Mouse (Mus musculus): Measurements from ENCODE around the gene Trpm2. TPM values are rescaled to one million over a fixed set of nuclear protein-coding genes. Genes with fewer than 3 reads are reported as not detected.

Trpm2 gene
- polyA plus RNA-seq, 1 experiment from 2014 or later = 0.59 TPM

DNA sequence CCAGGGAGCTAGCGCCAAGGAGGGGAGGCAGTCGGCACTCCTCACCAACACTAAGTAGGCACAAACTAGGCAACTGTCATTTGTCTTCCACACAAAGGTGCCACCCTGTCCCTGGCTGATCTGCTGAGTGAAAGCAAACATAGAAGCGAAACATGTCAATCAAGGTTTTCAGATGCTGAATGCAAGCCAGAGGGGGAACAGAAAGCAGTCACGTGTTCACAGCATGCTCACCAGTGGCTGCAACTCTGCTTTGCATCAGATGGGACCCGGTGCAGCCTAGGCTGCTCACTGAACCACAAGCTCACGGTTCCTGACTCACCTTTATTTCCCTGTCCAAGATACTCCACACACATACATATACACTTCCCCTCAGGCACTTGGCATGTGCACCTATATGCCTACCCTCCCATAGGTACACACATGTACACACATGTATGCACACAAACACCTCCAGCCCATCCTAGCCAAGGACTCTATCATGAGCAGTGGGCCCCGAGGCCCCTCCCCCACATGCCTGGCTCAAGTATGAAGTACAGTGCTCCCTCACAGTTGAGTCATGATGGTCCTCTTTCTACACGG, 79.3 kb downstream of the Trpm2 start:
- ATAC-seq (ENCODE audit: low FRiP score, low TSS enrichment) = peak; percentile 31; the same call in 1 of the 2 replicates
- Histone ChIP-seq H3K27ac (ENCODE audit: low read length) (no peak overlapping the region), H3K9ac (replicated peaks; ENCODE audit: low read length) (no peak overlapping the region), H3K36me3 (ENCODE audit: insufficient read depth, low read length) (no peaks in the 10 kb centered on the region), H3K27me3 (ENCODE audit: insufficient read depth, low read length) (no peaks in the 10 kb centered on the region), H3K9me3 (ENCODE audit: low read length) (0 out of 2 replicates have a peak, but pooled peaks cover 3% of the 10 kb centered on the region), H3K4me3 (ENCODE audit: low read length) (no peak overlapping the region), H3K4me1 (ENCODE audit: insufficient read depth, low read length) (no peaks in the 10 kb centered on the region), H3K4me2 (replicated peaks; ENCODE audit: low read depth, low read length) (no peak overlapping the region)
- 82% methylated on average over 8 of the region's 8 CpGs for WGBS

DNA sequence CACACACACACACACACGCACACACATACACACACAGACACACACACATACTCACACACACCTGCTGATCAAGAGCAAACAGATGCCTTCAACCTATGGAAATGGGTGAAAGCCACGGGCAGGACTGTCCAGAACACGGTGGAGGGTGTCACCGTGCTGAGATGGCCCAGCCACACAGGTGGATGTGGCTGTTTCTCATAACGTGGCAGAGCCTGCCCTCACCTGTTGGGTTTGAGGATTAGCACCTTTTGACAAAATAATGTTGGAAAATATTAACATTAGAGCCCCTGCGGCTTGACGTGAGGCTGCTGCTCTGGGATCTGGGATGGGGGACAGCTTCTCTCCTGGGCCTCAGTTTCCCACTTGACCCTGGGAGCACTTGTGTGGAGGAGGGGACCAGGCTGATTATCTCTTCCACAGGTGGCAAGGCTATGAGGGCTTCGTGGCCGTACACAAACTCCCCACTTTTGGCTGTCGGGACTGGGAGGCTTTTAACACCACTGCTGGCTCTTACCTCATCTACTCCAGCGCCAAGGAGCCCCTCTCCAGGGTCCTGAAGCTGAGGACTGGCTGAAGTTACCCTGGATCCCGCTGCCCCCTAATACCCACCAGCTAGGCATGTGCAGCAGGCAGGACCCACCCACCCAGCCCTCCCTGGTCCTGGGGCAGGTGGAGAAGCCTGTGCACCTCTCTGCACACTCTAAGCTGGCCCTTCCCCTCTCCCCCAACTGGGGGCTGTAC, 84.2 kb downstream of the Trpm2 start:
- WGBS = 49% methylated on average over 12 of the region's 12 CpGs
- Histone ChIP-seq H3K9ac (replicated peaks; ENCODE audit: low read length) (no peak overlapping the region), H3K27ac (ENCODE audit: low read length) (no peak overlapping the region), H3K4me1 (ENCODE audit: insufficient read depth, low read length) (no peaks in the 10 kb centered on the region), H3K4me3 (ENCODE audit: low read length) (no peak overlapping the region), H3K4me2 (replicated peaks; ENCODE audit: low read depth, low read length) (no peak overlapping the region), H3K36me3 (ENCODE audit: insufficient read depth, low read length) (no peaks in the 10 kb centered on the region), H3K9me3 (ENCODE audit: low read length) (0 out of 2 replicates have a peak, but pooled peaks cover 3% of the 10 kb centered on the region), H3K27me3 (ENCODE audit: insufficient read depth, low read length) (no peaks in the 10 kb centered on the region)
- ATAC-seq (ENCODE audit: low FRiP score, low TSS enrichment) = no peak

DNA sequence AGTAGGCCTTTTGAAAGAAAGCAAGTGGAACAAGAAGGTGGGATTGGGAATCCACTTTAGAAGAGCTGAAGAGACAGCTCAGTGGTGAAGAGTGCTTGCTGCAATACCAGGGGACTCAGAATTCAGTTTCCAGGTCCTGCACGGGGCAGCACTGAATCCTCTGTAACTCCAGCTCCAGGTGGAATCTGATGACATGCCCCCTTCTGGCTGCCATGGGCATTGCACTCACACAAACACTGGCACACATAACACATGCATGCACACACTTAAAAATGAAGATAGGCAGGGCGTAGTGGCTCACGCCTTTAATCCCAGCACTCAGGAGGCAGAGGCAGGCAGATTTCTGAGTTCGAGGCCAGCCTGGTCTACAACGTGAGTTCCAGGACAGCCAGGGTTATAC, 87.8 kb downstream of the Trpm2 start:
- Histone ChIP-seq H3K4me2 (replicated peaks; ENCODE audit: low read depth, low read length) (no peak overlapping the region), H3K9me3 (ENCODE audit: low read length) (no peaks in the 10 kb centered on the region), H3K4me3 (ENCODE audit: low read length) (no peak overlapping the region), H3K27me3 (ENCODE audit: insufficient read depth, low read length) (no peaks in the 10 kb centered on the region), H3K36me3 (ENCODE audit: insufficient read depth, low read length) (no peaks in the 10 kb centered on the region), H3K4me1 (ENCODE audit: insufficient read depth, low read length) (no peaks in the 10 kb centered on the region), H3K27ac (ENCODE audit: low read length) (no peak overlapping the region), H3K9ac (replicated peaks; ENCODE audit: low read length) (no peak overlapping the region)
- WGBS = 84% methylated on average over 5 of the region's 5 CpGs
- ATAC-seq (ENCODE audit: low FRiP score, low TSS enrichment) = no peak

DNA sequence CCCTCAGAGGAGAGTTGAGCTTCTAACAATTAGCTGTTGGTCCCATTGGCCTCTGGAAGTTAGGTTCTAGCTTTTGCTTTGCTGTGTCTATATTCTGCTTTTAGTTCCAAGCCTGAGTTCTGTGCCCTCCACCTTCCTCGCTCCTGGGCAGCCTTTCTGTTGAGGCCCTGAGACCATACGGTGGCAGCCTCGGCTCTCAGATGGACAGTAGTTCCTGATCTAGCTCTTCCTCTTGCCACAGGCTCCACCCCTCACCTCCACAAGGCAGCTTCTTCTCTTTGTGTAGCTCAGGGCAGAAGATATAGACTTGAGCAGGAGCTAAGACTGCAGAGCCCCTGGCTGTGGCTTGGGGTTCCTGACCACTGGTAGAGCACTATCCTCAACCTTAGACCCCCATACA, 90.1 kb downstream of the Trpm2 start:
- no peak for ATAC-seq (ENCODE audit: low FRiP score, low TSS enrichment)
- no peaks in the 10 kb centered on the region for H3K27me3 ChIP-seq (ENCODE audit: insufficient read depth, low read length)
- 68% methylated on average over 3 of the region's 3 CpGs for WGBS

DNA sequence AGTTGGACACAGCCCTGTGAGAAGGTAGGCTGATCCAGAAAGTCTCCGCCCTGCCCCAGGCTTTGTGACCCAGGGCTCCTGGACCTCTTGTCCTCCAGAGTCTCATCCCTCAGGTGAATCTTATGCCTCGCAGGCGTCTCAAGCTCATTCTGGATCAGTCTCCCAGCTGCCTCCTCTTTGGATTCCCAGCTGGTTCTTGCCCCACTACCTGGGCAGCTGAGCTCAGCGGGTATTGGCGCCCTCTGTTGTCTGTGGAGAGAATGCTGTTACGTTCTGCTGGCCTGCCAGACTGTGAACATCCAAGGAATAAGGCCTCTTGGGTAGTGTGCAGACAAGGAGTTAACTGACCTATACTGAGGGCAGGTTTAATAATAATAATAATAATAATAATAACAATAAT, 91.4 kb downstream of the Trpm2 start:
- 70% methylated on average over 6 of the region's 6 CpGs for WGBS

More for the DNA sequence above, 90.1 kb downstream of the Trpm2 start:
- H3K36me3 ChIP-seq (ENCODE audit: insufficient read depth, low read length) = no peaks in the 10 kb centered on the region
- no peak overlapping the region for H3K4me3 ChIP-seq (ENCODE audit: low read length)
- H3K9ac ChIP-seq (replicated peaks; ENCODE audit: low read length) = no peak overlapping the region
- no peaks in the 10 kb centered on the region for H3K4me1 ChIP-seq (ENCODE audit: insufficient read depth, low read length)
- H3K9me3 ChIP-seq (ENCODE audit: low read length) = no peaks in the 10 kb centered on the region
- no peak overlapping the region for H3K27ac ChIP-seq (ENCODE audit: low read length)
- no peak overlapping the region for H3K4me2 ChIP-seq (replicated peaks; ENCODE audit: low read depth, low read length)

DNA sequence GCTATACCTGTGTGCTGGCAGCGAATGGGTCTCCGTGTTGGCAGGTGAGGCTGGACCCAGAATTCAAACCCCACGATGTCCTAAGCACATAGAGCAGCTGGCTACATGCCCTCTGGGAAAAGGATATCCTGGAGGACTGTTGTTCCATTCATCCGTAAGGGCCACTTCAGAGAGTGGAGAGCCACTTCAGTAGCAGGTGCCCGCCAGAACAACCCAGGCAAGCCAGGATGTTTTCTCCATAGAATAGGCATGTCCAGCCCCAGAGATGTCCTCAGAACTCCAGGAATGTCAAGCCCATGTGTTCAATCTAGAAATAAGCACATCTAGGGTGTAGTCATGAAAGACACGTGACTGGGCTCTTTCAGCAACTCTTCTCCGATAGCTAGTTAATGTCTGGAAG, 100.7 kb downstream of the Trpm2 start:
- Histone ChIP-seq H3K27me3 (ENCODE audit: insufficient read depth, low read length) (no peaks in the 10 kb centered on the region), H3K9me3 (ENCODE audit: low read length) (no peaks in the 10 kb centered on the region), H3K36me3 (ENCODE audit: insufficient read depth, low read length) (no peaks in the 10 kb centered on the region), H3K4me2 (replicated peaks; ENCODE audit: low read depth, low read length) (no peak overlapping the region), H3K4me3 (ENCODE audit: low read length) (no peak overlapping the region), H3K9ac (replicated peaks; ENCODE audit: low read length) (no peak overlapping the region), H3K4me1 (ENCODE audit: insufficient read depth, low read length) (no peaks in the 10 kb centered on the region), H3K27ac (ENCODE audit: low read length) (no peak overlapping the region)
- no peak for ATAC-seq (ENCODE audit: low FRiP score, low TSS enrichment)
- 86% methylated on average over 7 of the region's 7 CpGs for WGBS

More for the DNA sequence above, 91.4 kb downstream of the Trpm2 start:
- no peaks in the 10 kb centered on the region for H3K4me1 ChIP-seq (ENCODE audit: insufficient read depth, low read length)
- no peaks in the 10 kb centered on the region for H3K36me3 ChIP-seq (ENCODE audit: insufficient read depth, low read length)
- H3K4me2 ChIP-seq (replicated peaks; ENCODE audit: low read depth, low read length) = no peak overlapping the region
- H3K9ac ChIP-seq (replicated peaks; ENCODE audit: low read length) = no peak overlapping the region
- no peak overlapping the region for H3K27ac ChIP-seq (ENCODE audit: low read length)
- ATAC-seq (ENCODE audit: low FRiP score, low TSS enrichment) = no peak
- H3K9me3 ChIP-seq (ENCODE audit: low read length) = no peaks in the 10 kb centered on the region
- H3K4me3 ChIP-seq (ENCODE audit: low read length) = no peak overlapping the region
- H3K27me3 ChIP-seq (ENCODE audit: insufficient read depth, low read length) = no peaks in the 10 kb centered on the region

DNA sequence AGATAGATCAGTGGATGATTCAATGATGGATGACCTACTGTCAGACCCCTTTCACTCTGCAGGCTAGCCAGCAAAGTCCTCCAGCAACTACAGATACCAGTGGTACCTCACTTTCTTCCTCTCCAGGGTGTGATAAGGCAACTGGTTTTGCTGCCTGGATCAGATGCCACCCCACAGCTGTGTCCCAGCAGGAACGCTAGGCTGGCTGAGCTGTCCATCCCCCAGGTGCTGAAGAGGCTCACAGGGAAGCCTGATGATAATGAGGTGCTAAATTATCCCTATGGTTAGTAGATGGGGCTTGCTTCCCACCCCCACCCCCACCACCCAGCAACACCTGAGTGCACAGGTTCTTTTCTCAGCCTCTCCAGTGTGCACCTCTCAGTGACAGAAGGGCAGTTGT, 102.8 kb downstream of the Trpm2 start:
- no peaks in the 10 kb centered on the region for H3K27me3 ChIP-seq (ENCODE audit: insufficient read depth, low read length)
- H3K36me3 ChIP-seq (ENCODE audit: insufficient read depth, low read length) = no peaks in the 10 kb centered on the region
- 5% methylated on average over 1 of the region's 1 CpGs for WGBS
- no peak overlapping the region for H3K4me2 ChIP-seq (replicated peaks; ENCODE audit: low read depth, low read length)
- no peaks in the 10 kb centered on the region for H3K9me3 ChIP-seq (ENCODE audit: low read length)
- H3K4me3 ChIP-seq (ENCODE audit: low read length) = no peak overlapping the region
- no peak overlapping the region for H3K27ac ChIP-seq (ENCODE audit: low read length)
- H3K9ac ChIP-seq (replicated peaks; ENCODE audit: low read length) = no peak overlapping the region
- H3K4me1 ChIP-seq (ENCODE audit: insufficient read depth, low read length) = no peaks in the 10 kb centered on the region
- no peak for ATAC-seq (ENCODE audit: low FRiP score, low TSS enrichment)

DNA sequence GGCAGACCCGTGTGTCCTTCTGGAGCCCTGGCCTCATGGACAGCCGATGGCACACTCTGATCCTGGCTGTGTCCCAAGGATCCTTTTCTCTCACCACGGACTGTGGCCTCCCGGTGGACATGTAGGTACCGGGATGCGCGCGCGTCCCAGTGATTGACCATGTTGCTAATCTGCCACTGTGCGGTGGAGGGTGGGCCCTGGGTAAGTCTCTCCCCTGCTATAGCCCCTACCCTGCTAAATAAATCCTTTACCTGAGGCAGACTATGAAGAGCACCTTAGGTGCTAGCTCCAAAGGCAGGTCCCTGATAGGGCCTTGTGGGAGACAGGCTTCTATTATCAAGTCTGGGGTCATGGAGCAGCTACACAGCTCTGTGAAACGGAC, 105.6 kb downstream of the Trpm2 start:
- no peaks in the 10 kb centered on the region for H3K27me3 ChIP-seq (ENCODE audit: insufficient read depth, low read length)
- ATAC-seq (ENCODE audit: low FRiP score, low TSS enrichment) = peak; percentile 5; the same call in 1 of the 2 replicates
- peak overlapping the region; percentile 40 for H3K4me2 ChIP-seq (replicated peaks; ENCODE audit: low read depth, low read length)
- H3K9ac ChIP-seq (replicated peaks; ENCODE audit: low read length) = no peak overlapping the region
- 31% methylated on average over 11 of the region's 11 CpGs for WGBS
- H3K36me3 ChIP-seq (ENCODE audit: insufficient read depth, low read length) = no peaks in the 10 kb centered on the region
- H3K9me3 ChIP-seq (ENCODE audit: low read length) = no peaks in the 10 kb centered on the region
- no peaks in the 10 kb centered on the region for H3K4me1 ChIP-seq (ENCODE audit: insufficient read depth, low read length)
- H3K4me3 ChIP-seq (ENCODE audit: low read length) = peak overlapping the region; percentile 32
- H3K27ac ChIP-seq (ENCODE audit: low read length) = no peak overlapping the region

DNA sequence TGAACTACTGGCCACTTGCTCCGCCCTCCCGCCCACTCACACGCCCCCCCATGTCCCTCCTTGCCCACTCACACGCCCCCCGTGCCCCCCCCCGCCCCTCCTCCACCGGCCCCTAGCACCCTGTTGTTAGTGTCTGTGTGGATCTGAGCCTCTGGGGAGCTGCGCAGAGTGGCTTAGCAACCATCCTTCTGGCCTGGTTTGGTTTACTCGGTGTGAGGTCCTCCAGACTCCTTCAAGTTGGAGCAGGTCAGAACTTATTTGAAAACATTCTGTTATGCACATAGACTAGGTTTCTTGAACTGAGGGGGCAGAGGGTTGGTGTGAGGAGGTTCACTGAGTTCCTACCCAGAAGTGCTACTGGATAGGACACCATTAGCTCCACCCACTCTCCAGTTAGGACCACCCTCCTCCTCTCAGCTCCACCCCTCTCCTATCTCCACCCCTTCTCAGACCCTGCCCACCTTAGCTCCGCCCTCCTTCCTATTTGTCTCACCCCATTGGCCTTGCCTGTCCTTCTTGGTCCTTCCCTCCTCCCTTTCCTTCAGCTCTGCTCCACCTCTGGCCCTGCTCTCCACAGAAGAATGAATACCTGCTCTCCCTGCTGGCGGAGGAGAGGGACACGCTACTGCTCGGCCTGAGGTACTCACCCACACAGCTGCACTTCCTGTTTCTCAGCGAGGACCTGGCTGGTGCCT, 106.1 kb downstream of the Trpm2 start:
- H3K9ac ChIP-seq (replicated peaks; ENCODE audit: low read length) = no peak overlapping the region
- H3K27ac ChIP-seq (ENCODE audit: low read length) = no peak overlapping the region
- peak; percentile 95 for ATAC-seq (ENCODE audit: low FRiP score, low TSS enrichment)
- no peaks in the 10 kb centered on the region for H3K9me3 ChIP-seq (ENCODE audit: low read length)
- no peaks in the 10 kb centered on the region for H3K36me3 ChIP-seq (ENCODE audit: insufficient read depth, low read length)
- no peaks in the 10 kb centered on the region for H3K27me3 ChIP-seq (ENCODE audit: insufficient read depth, low read length)
- peak overlapping the region; percentile 32 for H3K4me3 ChIP-seq (ENCODE audit: low read length)
- peak overlapping the region; percentile 40 for H3K4me2 ChIP-seq (replicated peaks; ENCODE audit: low read depth, low read length)
- no peaks in the 10 kb centered on the region for H3K4me1 ChIP-seq (ENCODE audit: insufficient read depth, low read length)
- 29% methylated on average over 14 of the region's 14 CpGs for WGBS

DNA sequence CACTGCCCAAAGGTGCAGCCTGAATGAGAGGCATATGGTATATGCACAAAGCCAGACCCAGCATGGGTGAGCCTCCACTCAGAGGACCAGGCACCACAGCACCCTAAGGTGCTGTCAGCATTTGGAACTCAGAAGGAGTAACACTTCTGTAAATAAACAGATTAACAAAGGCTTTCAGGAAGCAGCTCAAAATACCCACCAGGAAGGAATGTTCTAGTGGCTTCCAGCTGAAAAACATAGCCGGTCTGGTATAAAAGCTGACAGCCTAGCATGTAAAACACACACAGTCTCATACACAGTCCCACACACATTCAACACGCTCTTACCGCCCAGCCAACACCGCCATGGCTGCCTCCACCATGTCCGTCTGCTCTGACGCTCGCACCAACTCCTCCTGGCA, 108.7 kb downstream of the Trpm2 start, which contains the start of gene Gm3285:
TSS of gene Gm3285 (plus strand) at position 301 of the 400 bp plus-strand sequence.
- no peak within 1 kb of the TSS for H3K27ac ChIP-seq (ENCODE audit: low read length)
- H3K4me2 ChIP-seq (replicated peaks; ENCODE audit: low read depth, low read length) = no peak within 1 kb of the TSS
- H3K27me3 ChIP-seq (ENCODE audit: insufficient read depth, low read length) = no peaks in the 10 kb centered on the region
- H3K9ac ChIP-seq (replicated peaks; ENCODE audit: low read length) = no peak within 1 kb of the TSS
- no peak within 1 kb of the TSS for H3K4me3 ChIP-seq (ENCODE audit: low read length)
- ATAC-seq (ENCODE audit: low FRiP score, low TSS enrichment) = no peak
- 64% methylated on average over 7 of the region's 7 CpGs for WGBS
- H3K36me3 ChIP-seq (ENCODE audit: insufficient read depth, low read length) = no peaks in the 10 kb centered on the region
- 0 out of 2 replicates have a peak, but pooled peaks cover 2% of the 10 kb centered on the region for H3K9me3 ChIP-seq (ENCODE audit: low read length)
- H3K4me1 ChIP-seq (ENCODE audit: insufficient read depth, low read length) = no peaks in the 10 kb centered on the region
